Mouse (Mus musculus) neural tube, embryonic 11.5 days (tissue): ENCODE results near the gene Adh6a. TPM values are rescaled to one million over a fixed set of nuclear protein-coding genes. Genes with fewer than 3 reads are reported as not detected.

Source experiments
- ATAC-seq: fragments of 200-750 bp; cut with Nextera tagmentation; 2 replicates; pipeline ENCODE4 v1.8.0; 2017; ENCODE audit warnings: moderate number of reproducible peaks, mild to moderate bottlenecking, moderate TSS enrichment, moderate library complexity; ENCODE audit not compliant: insufficient read depth, low FRiP score, low TSS enrichment
- DNase-seq: peaks from one replicate; pipeline ENCODE4 v3.0.0-alpha.2; 2015; ENCODE audit warnings: low spot score
- H3K27ac ChIP-seq: fragments of 300-500 bp; sonication (generic); 2 replicates; pipeline ENCODE4 v1.5.1; 2014; ENCODE audit warnings: low read depth, mild to moderate bottlenecking, low read length
- H3K27me3 ChIP-seq: fragments of 300-500 bp; sonication (generic); 2 replicates; pipeline ENCODE4 v1.6.1; 2014; ENCODE audit warnings: mild to moderate bottlenecking, low read length, mixed read lengths; ENCODE audit not compliant: control insufficient read depth, insufficient read depth
- H3K36me3 ChIP-seq: fragments of 300-500 bp; sonication (generic); 2 replicates; pipeline ENCODE4 v1.6.1; 2014; ENCODE audit warnings: mild to moderate bottlenecking, low read length, moderate library complexity, mixed read lengths; ENCODE audit not compliant: control insufficient read depth, insufficient read depth
- H3K4me1 ChIP-seq: fragments of 300-500 bp; sonication (generic); 2 replicates; pipeline ENCODE4 v1.6.1; 2014; ENCODE audit warnings: low read length, mixed read lengths; ENCODE audit not compliant: control insufficient read depth, insufficient read depth
- H3K4me2 ChIP-seq: fragments of 300-500 bp; sonication (generic); 2 replicates; pipeline ENCODE4 v1.6.1; 2014; ENCODE audit warnings: low read depth, mild to moderate bottlenecking, moderate library complexity
- H3K4me3 ChIP-seq: fragments of 300-500 bp; sonication (generic); 2 replicates; pipeline ENCODE4 v1.5.1; 2014; ENCODE audit warnings: low read depth, low read length
- H3K9ac ChIP-seq: fragments of 300-500 bp; sonication (generic); 2 replicates; pipeline ENCODE4 v1.6.1; 2014; ENCODE audit warnings: mild to moderate bottlenecking, low read length
- H3K9me3 ChIP-seq: fragments of 300-500 bp; sonication (generic); 2 replicates; pipeline ENCODE4 v1.6.1; 2016; ENCODE audit warnings: low read length; ENCODE audit not compliant: control insufficient read depth
- WGBS: fragments of 180-500 bp; shearing (Covaris S2); extraction: QIAGEN DNeasy Blood & Tissue Kit; methylation state at CpG from one replicate; pipeline ENCODE4 v1.1.7; 2014; 5-methylcytosine and 5-hydroxymethylcytosine counted together
- polyA plus RNA-seq: library from polyadenylated mRNA; unstranded; fragments of >200 nt; fragmentation: Nextera tagmentation; extraction: Ambion mirVana; gene quantifications from 2 replicates; pipeline ENCODE4 v1.2.1, GENCODE M21; 2014

Gene Adh6a
- polyA plus RNA-seq, 1 experiment from 2014 or later = not detected

DNA sequence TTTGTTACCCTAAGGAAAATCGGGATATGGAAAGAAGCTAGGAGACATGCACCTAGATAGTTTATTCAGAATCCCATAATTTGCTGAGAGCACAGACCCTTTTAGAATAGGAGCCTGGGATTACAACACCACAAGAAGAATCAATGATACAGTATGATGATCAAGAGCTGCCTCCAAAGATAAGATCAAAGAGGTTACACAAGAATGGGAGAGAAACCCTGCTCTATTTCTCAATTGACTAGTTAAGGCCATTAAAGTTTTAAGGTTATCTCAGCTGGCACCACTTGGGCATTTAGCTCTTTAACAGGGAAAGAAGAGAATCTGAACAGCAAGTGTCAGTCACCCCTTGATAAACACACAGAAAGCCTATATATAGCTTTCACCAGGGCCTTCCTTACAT, 22.5 kb downstream of the Adh6a start:
- Histone ChIP-seq H3K4me1 (no peaks in the 10 kb centered on the region), H3K27me3 (no peaks in the 10 kb centered on the region), H3K36me3 (no peaks in the 10 kb centered on the region), H3K9ac (no peak overlapping the region), H3K4me3 (no peak overlapping the region), H3K4me2 (no peak overlapping the region), H3K9me3 (no peaks in the 10 kb centered on the region), H3K27ac (no peak overlapping the region)
- DNase-seq (no peak), ATAC-seq (no peak)
- WGBS = 93% methylated on average over 1 of the region's 1 CpGs

DNA sequence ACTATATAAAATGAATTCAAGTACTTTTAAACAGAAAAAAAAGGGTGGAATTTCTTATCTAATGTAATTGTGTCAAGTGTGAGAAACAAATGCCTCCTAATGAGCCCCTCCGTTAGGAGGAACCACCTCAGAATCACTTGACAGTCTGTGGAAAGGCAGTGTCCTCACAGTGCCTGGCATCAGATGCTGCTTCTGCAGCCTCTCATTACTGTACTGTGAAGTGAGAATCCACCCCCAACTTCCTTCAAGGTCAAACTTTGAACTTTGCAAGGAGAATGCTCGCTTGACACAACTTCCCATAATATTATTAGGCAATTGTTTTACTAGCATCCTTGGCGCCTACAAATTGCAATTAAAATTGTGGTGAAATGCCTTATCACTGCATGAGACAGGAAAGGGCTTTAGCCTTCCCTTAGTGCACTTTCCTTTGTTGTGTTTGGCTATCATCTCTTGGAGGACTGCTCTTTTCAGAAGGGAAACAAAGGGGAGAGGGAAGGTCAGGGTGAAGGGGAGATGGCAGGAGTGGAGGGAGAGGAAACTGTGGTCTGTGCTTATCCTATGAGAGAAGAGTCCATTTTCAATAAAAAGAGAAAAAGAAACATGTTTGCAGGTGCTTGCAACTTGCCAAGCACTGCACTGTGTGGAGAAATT, 23.1 kb downstream of the Adh6a start:
- ATAC-seq (no peak), DNase-seq (no peak)
- Histone ChIP-seq H3K27ac (no peak overlapping the region), H3K36me3 (no peaks in the 10 kb centered on the region), H3K4me1 (no peaks in the 10 kb centered on the region), H3K9ac (no peak overlapping the region), H3K27me3 (no peaks in the 10 kb centered on the region), H3K4me3 (no peak overlapping the region), H3K9me3 (no peaks in the 10 kb centered on the region), H3K4me2 (no peak overlapping the region)
- WGBS = 60% methylated on average over 3 of the region's 3 CpGs

DNA sequence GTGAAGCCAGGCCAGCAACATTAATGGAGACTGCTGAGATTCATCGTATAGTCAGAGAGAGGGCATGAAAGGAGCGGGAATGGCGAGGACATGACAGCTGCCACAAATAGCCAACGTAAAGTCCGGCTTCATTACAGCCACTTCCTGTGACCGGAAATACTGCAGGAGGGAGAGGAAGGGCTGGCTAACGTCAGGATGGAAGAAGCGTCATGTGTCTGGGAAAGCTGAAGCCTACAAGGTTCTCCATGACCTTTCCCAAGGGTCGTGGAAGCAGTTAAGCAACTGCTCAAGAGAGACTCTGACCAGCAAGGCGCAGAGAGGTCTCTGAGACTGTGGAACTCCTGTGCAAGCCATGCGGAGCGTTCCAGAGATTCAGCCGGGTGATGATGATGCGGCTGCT, 28.4 kb downstream of the Adh6a start, which contains the start of gene Adh6b:
Gene Adh6b, plus strand, starts transcription at position 305 of the 400 bp plus-strand sequence.
- Histone ChIP-seq H3K4me1 (no peaks in the 10 kb centered on the region), H3K27ac (no peak within 1 kb of the TSS), H3K9ac (no peak within 1 kb of the TSS), H3K4me2 (no peak within 1 kb of the TSS), H3K9me3 (no peaks in the 10 kb centered on the region), H3K36me3 (no peaks in the 10 kb centered on the region), H3K4me3 (no peak within 1 kb of the TSS), H3K27me3 (no peaks in the 10 kb centered on the region)
- no peak for ATAC-seq
- no peak for DNase-seq
- 78% methylated on average over 14 of the region's 14 CpGs for WGBS

DNA sequence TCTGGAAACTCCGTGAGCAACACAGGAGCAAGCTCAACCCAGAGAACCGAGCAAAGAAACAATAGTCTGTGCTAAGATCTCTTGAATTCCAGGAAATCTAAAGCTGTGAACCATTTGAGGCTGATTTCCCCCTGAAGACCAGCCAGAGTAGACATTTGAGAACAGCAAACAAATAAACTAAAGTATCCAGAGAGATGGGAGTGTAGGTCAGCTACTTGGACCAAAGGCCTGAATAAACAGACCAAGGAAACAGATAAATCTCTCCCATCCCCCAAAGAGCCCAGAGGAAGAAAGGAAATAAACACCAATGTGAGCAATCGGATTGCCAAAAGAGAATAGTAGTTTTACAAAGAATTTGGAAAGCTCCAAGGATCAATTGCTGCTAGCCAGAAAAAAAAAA, 34.0 kb downstream of the Adh6a start:
- H3K27me3 ChIP-seq = no peaks in the 10 kb centered on the region
- no peak overlapping the region for H3K4me2 ChIP-seq
- H3K27ac ChIP-seq = no peak overlapping the region
- H3K36me3 ChIP-seq = no peaks in the 10 kb centered on the region
- 59% methylated on average over 3 of the region's 3 CpGs for WGBS
- no peak overlapping the region for H3K9ac ChIP-seq
- H3K9me3 ChIP-seq = no peaks in the 10 kb centered on the region
- no peak for DNase-seq
- ATAC-seq = no peak
- no peaks in the 10 kb centered on the region for H3K4me1 ChIP-seq
- no peak overlapping the region for H3K4me3 ChIP-seq

DNA sequence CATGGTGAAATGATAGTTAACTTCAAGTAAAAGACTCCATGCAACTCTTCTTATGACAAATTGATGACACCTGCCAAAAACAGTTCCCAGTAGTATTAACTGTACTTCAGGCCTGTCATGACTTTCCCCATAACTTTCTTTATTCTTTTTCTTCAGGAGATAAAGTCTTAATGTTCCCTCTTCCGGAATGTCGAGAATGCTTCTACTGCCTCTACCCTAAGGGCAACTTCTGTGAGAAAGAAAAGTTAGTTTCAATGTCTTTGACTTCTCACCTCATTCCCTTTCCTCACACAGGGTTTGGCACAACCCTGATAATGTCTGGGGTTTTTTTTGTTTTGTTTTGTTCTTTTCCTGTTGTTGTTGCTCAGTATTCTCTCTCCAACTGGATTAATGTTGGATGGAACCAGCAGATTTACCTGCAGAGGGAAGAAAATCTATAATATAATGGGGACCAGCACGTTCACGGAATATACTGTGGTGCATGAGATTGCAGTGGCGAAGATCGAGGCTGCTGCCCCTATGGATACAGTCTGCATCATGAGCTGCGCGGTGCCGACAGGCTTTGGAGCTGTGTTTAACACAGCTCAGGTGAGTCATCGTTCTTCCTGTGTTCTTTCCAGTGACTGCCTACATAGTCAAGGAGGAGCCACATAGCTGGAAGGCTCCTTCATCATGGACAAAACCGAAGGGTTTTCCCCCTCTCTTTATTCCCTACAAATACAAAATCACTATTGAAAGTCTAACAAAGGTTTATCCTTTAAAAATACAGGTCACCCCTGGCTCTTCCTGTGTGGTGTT, 39.1 kb downstream of the Adh6a start:
- H3K27me3 ChIP-seq = no peaks in the 10 kb centered on the region
- DNase-seq (no peak), ATAC-seq (no peak)
- no peak overlapping the region for H3K4me3 ChIP-seq
- no peak overlapping the region for H3K27ac ChIP-seq
- 95% methylated on average over 11 of the region's 11 CpGs for WGBS
- no peaks in the 10 kb centered on the region for H3K9me3 ChIP-seq
- no peaks in the 10 kb centered on the region for H3K36me3 ChIP-seq
- no peak overlapping the region for H3K4me2 ChIP-seq
- H3K4me1 ChIP-seq = no peaks in the 10 kb centered on the region
- H3K9ac ChIP-seq = no peak overlapping the region

DNA sequence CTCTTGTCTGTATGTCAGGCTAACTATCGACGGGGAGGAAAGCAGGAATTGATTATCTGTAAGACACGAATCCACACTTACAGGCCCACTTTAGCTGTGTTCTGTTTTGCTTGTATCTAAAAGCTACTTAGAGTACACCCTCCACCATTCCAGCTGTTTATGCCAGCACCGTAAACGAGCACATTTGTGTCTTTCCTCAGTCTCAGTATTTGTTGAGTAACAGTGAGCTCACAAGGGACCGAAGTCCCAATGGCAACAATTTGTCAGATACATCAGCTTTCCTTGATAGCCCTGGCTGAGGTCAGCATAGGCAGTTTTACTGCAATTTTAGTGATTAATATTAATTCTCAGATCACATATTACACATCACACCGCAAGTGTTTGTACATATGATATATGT, 45.8 kb downstream of the Adh6a start:
- H3K27me3 ChIP-seq = no peaks in the 10 kb centered on the region
- ATAC-seq (no peak), DNase-seq (no peak)
- no peak overlapping the region for H3K4me3 ChIP-seq
- no peaks in the 10 kb centered on the region for H3K9me3 ChIP-seq
- H3K4me2 ChIP-seq = no peak overlapping the region
- 87% methylated on average over 7 of the region's 7 CpGs for WGBS
- no peak overlapping the region for H3K9ac ChIP-seq
- no peaks in the 10 kb centered on the region for H3K4me1 ChIP-seq
- no peak overlapping the region for H3K27ac ChIP-seq
- H3K36me3 ChIP-seq = no peaks in the 10 kb centered on the region

DNA sequence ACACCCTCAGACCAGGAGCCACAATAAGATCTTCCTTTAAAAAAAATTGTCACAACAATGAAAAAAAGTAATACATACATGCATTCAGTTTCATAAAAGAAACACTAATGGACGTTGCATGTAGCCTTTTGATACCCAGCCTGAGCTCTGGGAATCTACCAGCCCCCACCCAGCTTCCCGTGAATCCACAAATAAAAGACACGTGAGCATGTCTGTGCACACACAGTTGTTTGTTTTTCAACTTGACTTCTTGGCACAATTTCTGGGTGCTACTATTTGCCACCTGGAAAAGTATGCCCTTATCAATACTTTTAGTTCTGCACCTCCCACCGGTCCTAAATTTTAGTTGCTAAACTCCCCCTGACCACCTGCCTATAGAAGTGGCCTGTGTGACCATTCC, 47.6 kb downstream of the Adh6a start:
- Histone ChIP-seq H3K4me1 (no peaks in the 10 kb centered on the region), H3K4me3 (no peak overlapping the region), H3K27ac (no peak overlapping the region), H3K9me3 (no peaks in the 10 kb centered on the region), H3K9ac (no peak overlapping the region), H3K4me2 (no peak overlapping the region), H3K36me3 (no peaks in the 10 kb centered on the region), H3K27me3 (no peaks in the 10 kb centered on the region)
- 89% methylated on average over 4 of the region's 4 CpGs for WGBS
- ATAC-seq (no peak), DNase-seq (no peak)

DNA sequence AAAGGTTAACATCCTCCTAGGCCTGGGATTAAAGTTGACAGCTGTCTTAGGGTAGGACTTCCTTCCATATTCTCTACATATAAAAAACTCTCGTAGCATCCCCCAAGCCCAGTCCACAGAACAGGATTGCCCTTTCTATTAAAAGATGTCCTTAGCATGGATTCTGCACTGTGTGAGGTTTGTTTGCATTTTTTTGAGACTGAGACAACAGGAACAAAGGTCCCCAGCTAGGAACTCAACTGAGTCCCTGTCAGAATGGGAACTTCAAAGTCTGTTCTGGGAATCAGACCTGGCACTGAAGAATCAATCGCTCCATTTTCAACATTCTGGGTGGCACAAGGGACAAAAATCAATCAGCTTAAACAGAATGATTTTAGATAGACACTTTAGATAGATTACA, 49.8 kb downstream of the Adh6a start:
- DNase-seq = no peak
- H3K4me1 ChIP-seq = no peaks in the 10 kb centered on the region
- H3K9ac ChIP-seq = no peak overlapping the region
- WGBS = 80% methylated on average over 2 of the region's 2 CpGs
- no peak for ATAC-seq
- no peaks in the 10 kb centered on the region for H3K36me3 ChIP-seq
- H3K27ac ChIP-seq = no peak overlapping the region
- no peak overlapping the region for H3K4me2 ChIP-seq
- H3K9me3 ChIP-seq = no peaks in the 10 kb centered on the region
- H3K27me3 ChIP-seq = no peaks in the 10 kb centered on the region
- no peak overlapping the region for H3K4me3 ChIP-seq

DNA sequence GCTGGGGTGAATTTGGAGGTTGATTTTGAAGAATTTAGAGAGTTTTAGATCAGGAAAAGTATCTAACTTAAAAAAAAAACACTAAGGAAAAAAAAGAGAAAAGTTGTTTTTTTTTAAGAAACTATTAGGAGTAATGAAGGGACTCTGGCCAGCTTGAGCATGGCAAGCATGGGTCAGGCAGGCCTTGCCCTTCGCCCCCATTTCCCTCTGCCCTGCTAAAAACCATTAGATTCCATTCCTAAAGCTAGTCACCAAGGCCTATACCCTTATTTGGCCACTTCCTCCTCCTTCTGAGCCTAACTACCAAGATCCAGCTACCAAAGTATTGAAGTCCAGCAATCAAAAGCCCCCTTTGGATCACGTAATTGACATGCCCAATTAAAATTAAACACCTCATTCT, 53.1 kb downstream of the Adh6a start:
- H3K36me3 ChIP-seq = no peaks in the 10 kb centered on the region
- no peaks in the 10 kb centered on the region for H3K27me3 ChIP-seq
- no peak overlapping the region for H3K4me3 ChIP-seq
- 75% methylated on average over 2 of the region's 2 CpGs for WGBS
- H3K4me1 ChIP-seq = no peaks in the 10 kb centered on the region
- H3K9me3 ChIP-seq = no peaks in the 10 kb centered on the region
- DNase-seq (no peak), ATAC-seq (no peak)
- H3K4me2 ChIP-seq = no peak overlapping the region
- no peak overlapping the region for H3K9ac ChIP-seq
- H3K27ac ChIP-seq = no peak overlapping the region
